Comparison of ENCODE assay signal across 8 mouse cellular contexts in the genomic region with DNA sequence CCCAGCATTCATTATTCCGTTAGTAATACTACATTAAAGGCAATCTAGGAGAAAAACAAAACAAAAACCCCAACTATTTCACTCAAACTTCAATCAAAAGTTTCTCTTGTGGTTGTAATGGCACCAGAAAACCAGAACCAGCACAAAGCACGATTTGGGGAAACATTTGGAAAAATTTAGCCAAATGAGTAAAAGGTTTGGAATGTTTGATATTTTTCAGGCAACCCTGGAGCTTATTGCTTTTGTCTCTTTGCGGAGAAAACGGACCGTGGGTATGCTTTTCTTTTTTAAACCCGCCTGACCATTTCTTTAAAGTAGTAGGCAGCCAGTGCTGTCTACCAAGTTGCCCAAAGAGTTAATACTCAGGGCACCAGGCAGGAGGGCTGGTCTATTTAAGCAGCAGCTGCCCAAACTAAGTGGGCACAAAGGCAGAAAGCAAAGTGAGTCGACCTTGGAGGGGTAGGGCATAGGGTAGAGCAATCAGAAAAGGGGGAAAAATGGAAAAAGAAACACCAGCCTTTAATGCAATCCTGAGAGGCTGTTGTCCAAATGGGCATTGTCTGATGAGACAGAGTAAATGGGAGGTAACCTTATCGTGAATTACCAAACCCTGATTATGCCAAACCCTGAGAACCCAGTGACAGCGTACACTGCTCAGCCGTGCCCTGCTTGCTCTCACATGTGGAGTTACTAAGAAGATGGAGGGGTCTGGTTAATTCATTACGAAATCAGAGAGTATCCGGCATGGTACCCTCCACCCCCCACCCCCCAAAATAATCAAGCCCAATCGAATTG.
DNase-seq lines count a peak whose midpoint lies in the region; ATAC-seq and TF ChIP-seq lines count a peak whose summit lies in the region.

No protein-coding gene starts in this region.

- no peak for DNase-seq in layer of hippocampus, adult 2 months (ENCODE audit: low spot score in 2 of 2)
- DNase-seq in layer of hippocampus, postnatal 10 days (ENCODE audit: low spot score in 2 of 2), result no peak
- DNase-seq in ovary, postnatal 10 days (ENCODE audit: low spot score), result no peak
- no peak for DNase-seq in urinary bladder, postnatal 4 days (ENCODE audit: low spot score in 2 of 2)
- no peak for DNase-seq in cerebellum, adult 11 months

- H3K9ac ChIP-seq in intestine, postnatal 0 days (ENCODE audit: low read depth, low read length), result 0 out of 2 replicates have a peak overlapping the region, but pooled peaks have one; percentile 31
- H3K9ac ChIP-seq in neural tube, embryonic 14.5 days (replicated peaks; ENCODE audit: low read depth, low read length), result peak overlapping the region; percentile 68

- peak overlapping the region; percentile 33 for H3K4me3 ChIP-seq in layer of hippocampus, adult 2 months
- H3K4me3 ChIP-seq in embryonic fibroblast, embryonic 13.5 days (ENCODE audit: insufficient read depth, low read length), result peak overlapping the region; percentile 80
- H3K4me3 ChIP-seq in intestine, postnatal 0 days (ENCODE audit: low read depth, low read length), result peak overlapping the region; percentile 60
- peak overlapping the region; percentile 50 for H3K4me3 ChIP-seq in neural tube, embryonic 14.5 days (ENCODE audit: low read depth, low read length)

- H3K27ac ChIP-seq in layer of hippocampus, adult 2 months, result 0 out of 2 replicates have a peak overlapping the region, but pooled peaks have one; percentile 36
- H3K27ac ChIP-seq in embryonic fibroblast, embryonic 13.5 days (ENCODE audit: insufficient read depth, low read length), result peak overlapping the region; percentile 93
- 0 out of 2 replicates have a peak overlapping the region, but pooled peaks have one; percentile 1 for H3K27ac ChIP-seq in intestine, postnatal 0 days (ENCODE audit: low read depth, low read length)
- no peak overlapping the region for H3K27ac ChIP-seq in neural tube, embryonic 14.5 days (ENCODE audit: low read depth, low read length)

- 48% methylated on average over 13 of the region's 13 CpGs for WGBS in intestine, postnatal 0 days
- WGBS in neural tube, embryonic 14.5 days, result 26% methylated on average over 13 of the region's 13 CpGs

- no peaks in the 10 kb centered on the region for H3K27me3 ChIP-seq in intestine, postnatal 0 days (replicated peaks; ENCODE audit: control insufficient read depth, insufficient read depth, low read length)
- H3K27me3 ChIP-seq in neural tube, embryonic 14.5 days (ENCODE audit: control insufficient read depth, insufficient read depth, low read length), result no peaks in the 10 kb centered on the region

- no peaks in the 10 kb centered on the region for H3K36me3 ChIP-seq in intestine, postnatal 0 days (ENCODE audit: control insufficient read depth, insufficient read depth)
- H3K36me3 ChIP-seq in neural tube, embryonic 14.5 days (ENCODE audit: control insufficient read depth, insufficient read depth, low read length), result no peaks in the 10 kb centered on the region

- ATAC-seq in intestine, postnatal 0 days, result no peak
- ATAC-seq in neural tube, embryonic 14.5 days (ENCODE audit: low read depth), result peak; percentile 65

- peak overlapping the region; percentile 78 for H3K4me2 ChIP-seq in intestine, postnatal 0 days (replicated peaks; ENCODE audit: low read depth)
- H3K4me2 ChIP-seq in neural tube, embryonic 14.5 days (ENCODE audit: low read depth, low read length), result peak overlapping the region; percentile 78

- H3K4me1 ChIP-seq in embryonic fibroblast, embryonic 13.5 days (ENCODE audit: control insufficient read depth, insufficient read depth, low read length), result peaks cover 14% of the 10 kb centered on the region
- H3K4me1 ChIP-seq in intestine, postnatal 0 days (replicated peaks; ENCODE audit: control insufficient read depth, insufficient read depth, low read length), result no peaks in the 10 kb centered on the region
- H3K4me1 ChIP-seq in neural tube, embryonic 14.5 days (ENCODE audit: control insufficient read depth, insufficient read depth, low read length), result peaks cover 38% of the 10 kb centered on the region

- no peaks in the 10 kb centered on the region for H3K9me3 ChIP-seq in intestine, postnatal 0 days (ENCODE audit: control insufficient read depth)
- H3K9me3 ChIP-seq in neural tube, embryonic 14.5 days (ENCODE audit: control insufficient read depth, low read length), result no peaks in the 10 kb centered on the region

- TF ChIP-seq POLR2A in embryonic fibroblast, embryonic 13.5 days (IDR thresholded peaks at IDR 0.05; ENCODE audit: low read depth, low read length), result peak; percentile 52; the same call in 1 of the 2 replicates

- TF ChIP-seq CTCF in layer of hippocampus, adult 2 months (conservative IDR thresholded peaks at IDR 0.05), result no peak
- no peak for TF ChIP-seq CTCF in embryonic fibroblast, embryonic 13.5 days (IDR thresholded peaks at IDR 0.05; ENCODE audit: borderline replicate concordance, insufficient read depth, low read length)
- TF ChIP-seq CTCF in intestine, postnatal 0 days (IDR thresholded peaks at IDR 0.05; ENCODE audit: low read depth), result no peak
